8 mouse cellular contexts compared by ENCODE assay signal in the genomic region with DNA sequence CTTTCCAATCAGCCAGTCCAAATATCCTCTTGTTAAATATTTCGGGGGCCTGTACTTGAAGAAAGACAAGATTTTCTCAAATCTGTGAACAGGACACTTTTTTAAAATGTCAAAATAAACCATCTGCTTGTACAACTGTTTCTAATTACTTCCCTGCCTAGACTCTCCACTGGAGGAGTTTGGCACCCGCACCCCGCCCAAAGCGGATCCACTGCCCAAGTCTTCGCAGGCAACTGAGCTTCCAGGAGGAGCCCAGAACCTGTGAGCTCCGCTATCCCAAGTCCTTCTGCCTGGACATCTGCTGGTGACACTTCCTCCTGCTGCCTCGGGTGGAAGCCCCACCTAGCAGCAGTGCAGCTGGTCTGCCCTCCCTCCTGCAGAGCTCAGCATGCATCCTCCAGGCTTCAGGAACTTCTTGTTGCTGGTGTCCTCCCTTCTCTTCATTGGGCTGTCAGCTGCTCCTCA. TPM values are rescaled to one million over a fixed set of nuclear protein-coding genes. Genes with fewer than 3 reads are reported as not detected.
A peak's percentile ranks its signal among the peaks of the same experiment; 100 is the strongest.
DNase-seq lines count a peak whose midpoint lies in the region; ATAC-seq and TF ChIP-seq lines count a peak whose summit lies in the region.

TSS of gene Itgbl1 (plus strand) at position 51 of the 465 bp plus-strand sequence.

- peak; percentile 66 for DNase-seq in NIH3T3 (ENCODE audit: low read depth)
- DNase-seq in cerebellum, postnatal 14 days, result peak; percentile 64 to 67
- DNase-seq in gastrocnemius, adult 2 months, result peak; percentile 60
- DNase-seq in hindbrain, postnatal 0 days (ENCODE audit: low spot score), result peak; percentile 31
- no peak for DNase-seq in thymus, postnatal 4 days
- no peak for DNase-seq in urinary bladder, postnatal 10 days (ENCODE audit: low spot score)
- DNase-seq in ovary, postnatal 36 days (ENCODE audit: low spot score), result no peak

- H3K36me3 ChIP-seq in hindbrain, postnatal 0 days (ENCODE audit: insufficient read depth, low read length), result no peaks in the 10 kb centered on the region
- H3K36me3 ChIP-seq in midbrain, embryonic 13.5 days, result no peaks in the 10 kb centered on the region

- no peak within 1 kb of the TSS for H3K9ac ChIP-seq in hindbrain, postnatal 0 days (replicated peaks; ENCODE audit: low read length)
- no peak within 1 kb of the TSS for H3K9ac ChIP-seq in midbrain, embryonic 13.5 days (replicated peaks)

- peak; percentile 74 for ATAC-seq in hindbrain, postnatal 0 days
- ATAC-seq in midbrain, embryonic 13.5 days, result peak; percentile 37; the same call in 1 of the 2 replicates

- 34% methylated on average over 7 of the region's 7 CpGs for WGBS in hindbrain, postnatal 0 days
- 42% methylated on average over 7 of the region's 7 CpGs for WGBS in midbrain, embryonic 13.5 days

- H3K4me2 ChIP-seq in hindbrain, postnatal 0 days (ENCODE audit: low read depth, low read length), result no peak within 1 kb of the TSS
- H3K4me2 ChIP-seq in midbrain, embryonic 13.5 days (replicated peaks), result no peak within 1 kb of the TSS

- intact Hi-C loops in gastrocnemius, adult 2 months (cut with DNase I), result no loop called here

- peak within 1 kb of the TSS; percentile 63 for H3K27ac ChIP-seq in gastrocnemius, adult 2 months
- H3K27ac ChIP-seq in hindbrain, postnatal 0 days, result no peak within 1 kb of the TSS
- no peak within 1 kb of the TSS for H3K27ac ChIP-seq in midbrain, embryonic 13.5 days

- peak within 1 kb of the TSS; percentile 60 for H3K4me3 ChIP-seq in gastrocnemius, adult 2 months
- H3K4me3 ChIP-seq in hindbrain, postnatal 0 days (ENCODE audit: low read length), result no peak within 1 kb of the TSS
- H3K4me3 ChIP-seq in midbrain, embryonic 13.5 days (replicated peaks), result no peak within 1 kb of the TSS

- H3K4me1 ChIP-seq in hindbrain, postnatal 0 days (ENCODE audit: insufficient read depth, low read length), result 0 out of 2 replicates have a peak, but pooled peaks cover 5% of the 10 kb centered on the region
- H3K4me1 ChIP-seq in midbrain, embryonic 13.5 days (replicated peaks), result peaks cover 5% of the 10 kb centered on the region

- H3K9me3 ChIP-seq in hindbrain, postnatal 0 days (ENCODE audit: low read length), result no peaks in the 10 kb centered on the region
- no peaks in the 10 kb centered on the region for H3K9me3 ChIP-seq in midbrain, embryonic 13.5 days

- no peak for TF ChIP-seq CTCF in gastrocnemius, adult 2 months (IDR thresholded peaks at IDR 0.05)
- TF ChIP-seq CTCF in hindbrain, postnatal 0 days (IDR thresholded peaks at IDR 0.05; ENCODE audit: low read depth), result no peak

- no peaks in the 10 kb centered on the region for H3K27me3 ChIP-seq in hindbrain, postnatal 0 days (ENCODE audit: insufficient read depth, low read length)
- no peaks in the 10 kb centered on the region for H3K27me3 ChIP-seq in midbrain, embryonic 13.5 days

RNA-seq across cellular contexts. Expression of gene Itgbl1, which starts in this region (rescaled TPM):
- 10 to 100 TPM in 1 of 2 experiments, 1 to 10 TPM in 1; 3.9 to 13.5 TPM for total RNA-seq in gastrocnemius, adult 2 months (2021)
- 1.5 and 2.0 TPM in 2 replicates for total RNA-seq in hindbrain, postnatal 0 days (2014; rRNA removed)
- 3.5 TPM in 2 replicates for polyA plus RNA-seq in hindbrain, postnatal 0 days (2015; fragmentation: Nextera tagmentation; extraction: Ambion mirVana)
- polyA plus RNA-seq in midbrain, embryonic 13.5 days (2015; fragmentation: Nextera tagmentation; extraction: Ambion mirVana), result 1.6 and 2.1 TPM in 2 replicates

Comparison
In these comparisons a context has a peak if more than half of its experiments do, and no peak if none do; other contexts are left out.
1. DNase-seq: peak in NIH3T3 (single experiment), cerebellum, postnatal 14 days (2 of 2), gastrocnemius, adult 2 months (single experiment) and hindbrain, postnatal 0 days (single experiment); none in thymus, postnatal 4 days (single experiment), urinary bladder, postnatal 10 days (single experiment) and ovary, postnatal 36 days (single experiment).